Mouse (Mus musculus) lung, embryonic 14.5 days (tissue): Measurements from ENCODE around the gene Olfr960. TPM values are rescaled to one million over a fixed set of nuclear protein-coding genes. Genes with fewer than 3 reads are reported as not detected.

Experiments used
- ATAC-seq: fragments of 200-750 bp; cut with Nextera tagmentation; 2 replicates; pipeline ENCODE4 v1.8.0; 2017; ENCODE audit warnings: mild to moderate bottlenecking, moderate TSS enrichment, moderate library complexity; ENCODE audit not compliant: insufficient read depth
- DNase-seq: peaks from one replicate; pipeline ENCODE4 v3.0.0-alpha.2; 2015
- H3K27ac ChIP-seq: fragments of 300-500 bp; sonication (generic); 2 replicates; pipeline ENCODE4 v1.5.1; 2014; ENCODE audit warnings: low read depth, mild to moderate bottlenecking, moderate library complexity
- H3K27me3 ChIP-seq: fragments of 300-500 bp; sonication (generic); 2 replicates; pipeline ENCODE4 v1.6.1; 2014; ENCODE audit warnings: low read length, control low read depth; ENCODE audit not compliant: insufficient read depth
- H3K36me3 ChIP-seq: fragments of 300-500 bp; sonication (generic); 2 replicates; pipeline ENCODE4 v1.6.1; 2014; ENCODE audit warnings: control low read depth; ENCODE audit not compliant: insufficient read depth
- H3K4me1 ChIP-seq: fragments of 300-500 bp; sonication (generic); 2 replicates; pipeline ENCODE4 v1.6.1; 2014; ENCODE audit warnings: antibody characterized with exemption, control low read depth; ENCODE audit not compliant: insufficient read depth
- H3K4me2 ChIP-seq: fragments of 300-500 bp; sonication (generic); 2 replicates; pipeline ENCODE4 v1.6.1; 2014; ENCODE audit warnings: mild to moderate bottlenecking
- H3K4me3 ChIP-seq: fragments of 300-500 bp; sonication (generic); 2 replicates; pipeline ENCODE4 v1.5.1; 2014; ENCODE audit warnings: low read depth, low read length
- H3K9ac ChIP-seq: fragments of 300-500 bp; sonication (generic); 2 replicates; pipeline ENCODE4 v1.6.1; 2014
- H3K9me3 ChIP-seq: fragments of 300-500 bp; sonication (generic); 2 replicates; pipeline ENCODE4 v1.6.1; 2016; ENCODE audit warnings: low read depth, low read length, control low read depth
- CTCF ChIP-seq: IDR thresholded peaks from 2 replicates; pipeline ENCODE4 v1.5.1; 2016; ENCODE audit warnings: antibody characterized with exemption, low read depth
- WGBS: fragments of 180-500 bp; shearing (Covaris S2); extraction: QIAGEN DNeasy Blood & Tissue Kit; methylation state at CpG from one replicate; pipeline ENCODE4 v1.1.7; 2014; 5-methylcytosine and 5-hydroxymethylcytosine counted together
- polyA plus RNA-seq: library from polyadenylated mRNA; unstranded; fragments of >200 nt; fragmentation: Nextera tagmentation; extraction: Ambion mirVana; gene quantifications from 2 replicates; pipeline ENCODE4 v1.2.1, GENCODE M21; 2014

The Olfr960 gene
- polyA plus RNA-seq, 1 experiment from 2014 or later: not detected

GRCm38 (mm10) chr9:39647382-39647781, 26.2 kb downstream of the Olfr960 start:
- ATAC-seq (no peak), DNase-seq (no peak)
- Histone ChIP-seq H3K4me2 (no peak overlapping the region), H3K27me3 (no peaks in the 10 kb centered on the region), H3K36me3 (no peaks in the 10 kb centered on the region), H3K4me1 (no peaks in the 10 kb centered on the region), H3K9ac (no peak overlapping the region), H3K9me3 (no peaks in the 10 kb centered on the region), H3K4me3 (no peak overlapping the region), H3K27ac (no peak overlapping the region)
- TF ChIP-seq CTCF: no peak
- WGBS: 73% methylated on average over 4 of the region's 4 CpGs

- DNase-seq: no peak
- TF ChIP-seq CTCF: no peak
- Histone ChIP-seq H3K9ac (no peak overlapping the region), H3K36me3 (no peaks in the 10 kb centered on the region), H3K27ac (no peak overlapping the region), H3K4me2 (no peak overlapping the region), H3K4me1 (no peaks in the 10 kb centered on the region), H3K4me3 (no peak overlapping the region), H3K9me3 (no peaks in the 10 kb centered on the region), H3K27me3 (no peaks in the 10 kb centered on the region)
- ATAC-seq: no peak
- WGBS: 61% methylated on average over 6 of the region's 6 CpGs
Measured at GRCm38 (mm10) chr9:39654756-39655396, 33.7 kb downstream of the Olfr960 start.

- no peak for DNase-seq
- Histone ChIP-seq H3K27ac (no peak within 1 kb of the TSS), H3K4me3 (no peak within 1 kb of the TSS), H3K27me3 (no peaks in the 10 kb centered on the region), H3K9ac (no peak within 1 kb of the TSS), H3K4me2 (no peak within 1 kb of the TSS), H3K36me3 (no peaks in the 10 kb centered on the region), H3K9me3 (no peaks in the 10 kb centered on the region), H3K4me1 (no peaks in the 10 kb centered on the region)
- no peak for TF ChIP-seq CTCF
- WGBS: 80% methylated on average over 1 of the region's 1 CpGs
- ATAC-seq: no peak
Measured at GRCm38 (mm10) chr9:39666905-39667304, 45.7 kb downstream of the Olfr960 start, which contains the start of gene Olfr963. Gene Olfr963, plus strand, starts transcription at chr9:39667205.

- Histone ChIP-seq H3K36me3 (no peaks in the 10 kb centered on the region), H3K4me2 (no peak overlapping the region), H3K9me3 (no peaks in the 10 kb centered on the region), H3K4me1 (no peaks in the 10 kb centered on the region), H3K4me3 (no peak overlapping the region), H3K27me3 (no peaks in the 10 kb centered on the region), H3K27ac (no peak overlapping the region), H3K9ac (no peak overlapping the region)
- ATAC-seq (no peak), DNase-seq (no peak)
- TF ChIP-seq CTCF: no peak
- WGBS: 61% methylated on average over 2 of the region's 2 CpGs
Measured at GRCm38 (mm10) chr9:39669723-39670122, 48.5 kb downstream of the Olfr960 start.

Other genes starting within 250 kb of the Olfr960 start
- not detected in 2 replicates for gene Olfr951, start 234.0 kb upstream of the Olfr960 start, polyA plus RNA-seq
- gene Olfr952, start 194.2 kb upstream of the Olfr960 start, polyA plus RNA-seq: not detected in 2 replicates
- not detected in 2 replicates for gene Olfr954, start 164.7 kb upstream of the Olfr960 start, polyA plus RNA-seq
- not detected in 2 replicates for gene Olfr955, start 149.4 kb upstream of the Olfr960 start, polyA plus RNA-seq
- not detected in 2 replicates for gene Olfr44, start 127.4 kb upstream of the Olfr960 start, polyA plus RNA-seq
- gene Olfr957, start 105.6 kb upstream of the Olfr960 start, polyA plus RNA-seq: not detected in 2 replicates
- gene Olfr958, start 67.3 kb upstream of the Olfr960 start, polyA plus RNA-seq: not detected in 2 replicates
- gene Olfr959, start 45.8 kb upstream of the Olfr960 start, polyA plus RNA-seq: not detected in 2 replicates
- gene AW551984, start 17.0 kb upstream of the Olfr960 start, polyA plus RNA-seq: 10.4 and 11.7 TPM in 2 replicates
- gene Olfr148, start 10.7 kb upstream of the Olfr960 start, polyA plus RNA-seq: not detected in 2 replicates
- not detected in 2 replicates for gene Olfr961, start 23.7 kb downstream of the Olfr960 start, polyA plus RNA-seq
- gene Olfr963, start 45.8 kb downstream of the Olfr960 start, polyA plus RNA-seq: not detected in 2 replicates
- gene Olfr149, start 85.7 kb downstream of the Olfr960 start, polyA plus RNA-seq: not detected in 2 replicates
- not detected in 2 replicates for gene Olfr965, start 90.0 kb downstream of the Olfr960 start, polyA plus RNA-seq
- not detected in 2 replicates for gene Olfr150, start 109.6 kb downstream of the Olfr960 start, polyA plus RNA-seq
- gene Olfr967, start 124.9 kb downstream of the Olfr960 start, polyA plus RNA-seq: not detected in 2 replicates
- not detected in 2 replicates for gene Olfr968, start 161.9 kb downstream of the Olfr960 start, polyA plus RNA-seq
- not detected in 2 replicates for gene Olfr969, start 169.6 kb downstream of the Olfr960 start, polyA plus RNA-seq
- gene Olfr970, start 187.5 kb downstream of the Olfr960 start, polyA plus RNA-seq: not detected in 2 replicates
- not detected in 2 replicates for gene Olfr971, start 215.5 kb downstream of the Olfr960 start, polyA plus RNA-seq
- not detected in 2 replicates for gene Olfr972, start 245.0 kb downstream of the Olfr960 start, polyA plus RNA-seq